Mouse (Mus musculus) left cerebral cortex, adult 18-20 months (tissue): ENCODE data around the gene Igfl3. TPM values are rescaled to one million over a fixed set of nuclear protein-coding genes. Genes with fewer than 3 reads are reported as not detected.

ENCODE experiments used
- DNase-seq, 2 experiments: peaks; one replicate each; pipeline ENCODE4 v3.0.0; 2021 to 2022; ENCODE audit warnings: low spot score in 2 of 2, mixed read lengths in 1 of 2
- long read RNA-seq, 2 experiments: library from polyadenylated mRNA; stranded (forward); transcript quantifications; one replicate each; pipeline ENCODE4 v2.0.0; 2021
- total RNA-seq, 2 experiments: library from RNA; stranded (reverse); gene quantifications; 2 replicates each; pipeline ENCODE4 v1.2.3; 2021

Gene Igfl3
- not detected for total RNA-seq
- long read RNA-seq, experiment 1, result 0 reads
- long read RNA-seq, experiment 2, result 0 reads

- no peak for DNase-seq
Observed at GRCm38 (mm10) chr7:18176194-18176593, at the start of gene Igfl3. Gene Igfl3 (plus strand): TSS chr7:18176494.

GRCm38 (mm10) chr7:18210938-18211337, 34.6 kb downstream of the Igfl3 start:
- DNase-seq, result peak; percentile 12 to 36

- DNase-seq, result no peak
Observed at GRCm38 (mm10) chr7:18214699-18215098, 38.4 kb downstream of the Igfl3 start.

Other genes starting within 250 kb of the Igfl3 start
- not detected for gene Ceacam11, start 204.4 kb upstream of the Igfl3 start, total RNA-seq
- not detected for gene Ceacam13, start 166.6 kb upstream of the Igfl3 start, total RNA-seq
- gene Ceacam12, start 110.6 kb upstream of the Igfl3 start, total RNA-seq, result not detected
- not detected for gene Mill1, start 68.9 kb downstream of the Igfl3 start, total RNA-seq
- not detected for gene Psg18, start 178.5 kb downstream of the Igfl3 start, total RNA-seq